Mouse (Mus musculus) urinary bladder, postnatal 10 days (tissue): ENCODE measurements at regions not wholly inside any gene's neighbourhood (a gene's known extent, or its start where the extent isn't known, plus 50 kb on each side); places are given as distances from the start of the nearest gene placed in this dataset.

Source experiments
- DNase-seq: peaks from one replicate; pipeline ENCODE4 v3.0.0; 2022; ENCODE audit warnings: low spot score

DNA sequence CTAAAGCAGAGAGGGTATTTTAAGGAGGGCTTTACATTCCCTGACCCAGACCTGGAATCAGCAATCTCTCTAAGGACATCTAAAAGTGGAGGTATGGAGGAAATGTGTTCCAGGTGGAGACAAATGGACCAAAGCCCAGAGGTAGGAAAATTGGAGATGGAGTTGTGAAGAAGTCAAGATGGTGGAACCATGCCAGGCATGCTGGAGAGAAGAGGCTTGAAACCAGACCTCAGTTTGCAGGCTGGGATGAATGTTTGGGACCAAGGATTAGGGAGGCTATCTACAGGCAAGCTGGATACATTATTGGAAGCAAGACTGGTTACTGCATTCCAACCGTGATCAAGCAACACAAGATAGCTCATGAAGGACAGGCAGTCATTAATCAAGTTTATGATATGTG lies 88.3 kb upstream of the Nckap5 start:
- no peak for DNase-seq

- no peak for DNase-seq
Measured at GRCm38 (mm10) chr1:126917872-126918271, 87.3 kb upstream of the Nckap5 start.

GRCm38 (mm10) chr1:126916369-126916768 lies 85.8 kb upstream of the Nckap5 start:
- DNase-seq = no peak

DNA sequence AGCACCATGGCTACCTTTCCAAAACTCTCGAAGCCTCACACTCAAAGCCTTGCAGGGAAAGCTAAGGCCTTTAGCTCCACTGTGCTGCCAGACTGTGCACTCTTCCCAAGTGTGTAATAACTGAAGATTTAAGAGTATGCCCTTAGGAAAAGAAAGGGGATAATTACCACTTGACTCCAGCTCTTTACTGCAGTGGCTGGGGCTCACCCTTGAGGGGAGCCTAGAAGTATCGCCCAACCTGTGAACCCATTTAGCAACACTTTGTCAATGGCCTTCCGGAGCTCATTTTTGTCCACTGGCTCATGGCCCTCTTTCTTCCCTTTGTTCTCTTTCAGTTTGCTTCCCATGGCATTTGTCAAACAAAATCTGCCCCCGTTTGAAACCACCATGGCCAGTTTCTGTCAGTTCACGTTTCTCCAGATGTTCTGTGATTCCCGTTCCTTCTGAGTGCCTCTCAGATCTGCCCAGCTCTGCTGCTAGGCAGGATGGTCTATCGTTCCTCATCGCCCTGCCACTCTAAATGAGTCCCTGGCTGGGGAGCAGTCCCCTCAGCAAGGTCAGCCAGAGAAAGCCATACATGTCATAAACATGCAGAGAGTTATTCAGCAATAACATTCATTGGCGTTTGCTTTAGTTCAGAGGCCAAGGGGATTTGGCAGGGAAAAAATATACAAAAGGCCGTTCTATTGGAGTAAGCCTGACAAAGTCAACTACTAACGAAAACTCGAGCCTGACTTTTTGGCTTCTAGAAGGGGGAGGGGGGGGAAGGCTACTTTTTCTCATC lies 80.9 kb upstream of the Nckap5 start:
- DNase-seq = no peak

DNA sequence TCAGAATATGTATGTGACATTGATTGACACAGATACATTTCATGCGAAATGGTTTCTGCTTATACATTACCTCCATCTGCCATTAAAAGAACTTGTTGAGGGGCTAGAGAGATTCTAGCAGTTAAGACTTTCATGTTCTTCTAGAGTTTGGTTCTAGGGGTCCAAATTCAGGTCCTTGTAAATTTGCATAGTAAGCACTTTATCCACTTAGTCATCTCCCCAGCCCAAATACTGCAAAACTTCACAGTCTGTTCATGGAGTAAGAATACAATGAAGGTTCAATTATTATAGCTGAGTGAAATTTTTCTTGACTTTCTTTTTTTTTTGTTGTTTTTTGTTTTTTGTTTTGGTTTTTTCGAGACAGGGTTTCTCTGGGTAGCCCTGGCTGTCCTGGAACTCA lies 76.8 kb upstream of the Nckap5 start:
- no peak for DNase-seq

GRCm38 (mm10) chr1:126898484-126898883 lies 67.9 kb upstream of the Nckap5 start:
- DNase-seq = no peak

DNA sequence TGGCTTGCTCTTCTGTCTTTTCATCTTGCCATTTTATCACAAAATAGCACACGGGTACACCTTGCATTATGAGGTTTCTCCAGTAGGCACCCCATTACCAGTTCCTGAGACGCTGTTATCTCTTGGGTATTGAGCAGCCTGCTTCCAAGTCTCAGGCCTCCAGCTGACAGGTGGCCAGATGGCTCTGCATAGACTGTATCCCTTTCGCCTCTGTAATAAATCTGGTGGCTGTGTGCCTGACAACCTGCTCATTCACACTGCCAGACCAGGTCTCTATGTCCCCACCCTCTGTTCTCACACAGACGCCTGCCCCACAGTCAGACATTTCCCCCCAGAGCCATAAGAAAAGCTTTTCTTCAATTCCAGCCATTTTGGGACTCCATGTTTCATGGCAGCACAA lies 66.3 kb upstream of the Nckap5 start:
- no peak for DNase-seq

DNA sequence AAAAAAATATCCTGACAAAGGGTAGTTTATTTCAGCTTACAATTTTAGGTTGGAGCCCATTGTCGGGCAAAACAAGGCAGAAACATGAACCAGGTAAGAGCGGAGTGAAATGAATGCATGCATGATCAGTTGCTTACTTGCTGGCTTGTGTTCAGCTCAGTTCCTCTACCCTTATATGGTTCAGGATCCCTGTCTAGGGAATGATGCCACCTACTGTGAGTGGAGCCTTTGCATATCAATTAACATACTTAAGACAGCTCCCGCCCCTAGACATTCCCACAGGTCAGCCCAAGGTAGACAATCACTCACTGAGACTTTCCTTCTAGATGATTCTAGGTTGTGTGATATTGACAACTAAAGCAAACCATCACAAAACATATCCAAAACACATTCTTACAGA lies 50.2 kb upstream of the Nckap5 start:
- no peak for DNase-seq
